Mouse (Mus musculus) heart, embryonic 16.5 days (tissue): Measurements from ENCODE around the gene Fancd2. TPM values are rescaled to one million over a fixed set of nuclear protein-coding genes. Genes with fewer than 3 reads are reported as not detected.

ENCODE experiments used
- ATAC-seq: fragments of 200-750 bp; cut with Nextera tagmentation; replicated peaks from 2 replicates; pipeline ENCODE4 v1.8.0; 2017; ENCODE audit warnings: moderate number of reproducible peaks; ENCODE audit not compliant: insufficient read depth, low FRiP score; ENCODE audit errors: extremely low read depth
- H3K27ac ChIP-seq: fragments of 300-500 bp; sonication (generic); 2 replicates; pipeline ENCODE4 v1.5.1; 2014; ENCODE audit warnings: mild to moderate bottlenecking, low read length, control low read depth, moderate library complexity
- H3K27me3 ChIP-seq: fragments of 300-500 bp; sonication (generic); 2 replicates; pipeline ENCODE4 v1.6.1; 2014; ENCODE audit warnings: low read length, mixed read lengths; ENCODE audit not compliant: control insufficient read depth, insufficient read depth
- H3K36me3 ChIP-seq: fragments of 300-500 bp; sonication (generic); 2 replicates; pipeline ENCODE4 v1.6.1; 2014; ENCODE audit not compliant: control insufficient read depth, insufficient read depth
- H3K4me1 ChIP-seq: fragments of 300-500 bp; sonication (generic); 2 replicates; pipeline ENCODE4 v1.6.1; 2014; ENCODE audit warnings: low read length, mixed read lengths; ENCODE audit not compliant: control insufficient read depth, insufficient read depth
- H3K4me2 ChIP-seq: fragments of 300-500 bp; sonication (generic); 2 replicates; pipeline ENCODE4 v1.6.1; 2014; ENCODE audit warnings: low read depth, mild to moderate bottlenecking, control low read depth, low read length
- H3K4me3 ChIP-seq: fragments of 300-500 bp; sonication (generic); 2 replicates; pipeline ENCODE4 v1.5.1; 2014; ENCODE audit warnings: mild to moderate bottlenecking, control low read depth, low read length
- H3K9ac ChIP-seq: fragments of 300-500 bp; sonication (generic); 2 replicates; pipeline ENCODE4 v1.6.1; 2014; ENCODE audit warnings: low read length, control low read depth
- H3K9me3 ChIP-seq: fragments of 300-500 bp; sonication (generic); replicated peaks from 2 replicates; pipeline ENCODE4 v1.6.1; 2016; ENCODE audit warnings: low read length; ENCODE audit not compliant: control insufficient read depth
- WGBS: fragments of 180-500 bp; shearing (Covaris S2); extraction: QIAGEN DNeasy Blood & Tissue Kit; methylation state at CpG from one replicate; pipeline ENCODE4 v1.1.7; 2014; 5-methylcytosine and 5-hydroxymethylcytosine counted together
- polyA plus RNA-seq: library from polyadenylated mRNA; unstranded; fragments of >200 nt; fragmentation: Nextera tagmentation; extraction: Ambion mirVana; gene quantifications from 2 replicates; pipeline ENCODE4 v1.2.1, GENCODE M21; 2015

Gene Fancd2
- polyA plus RNA-seq, 1 experiment from 2014 or later: 8.4 TPM

DNA sequence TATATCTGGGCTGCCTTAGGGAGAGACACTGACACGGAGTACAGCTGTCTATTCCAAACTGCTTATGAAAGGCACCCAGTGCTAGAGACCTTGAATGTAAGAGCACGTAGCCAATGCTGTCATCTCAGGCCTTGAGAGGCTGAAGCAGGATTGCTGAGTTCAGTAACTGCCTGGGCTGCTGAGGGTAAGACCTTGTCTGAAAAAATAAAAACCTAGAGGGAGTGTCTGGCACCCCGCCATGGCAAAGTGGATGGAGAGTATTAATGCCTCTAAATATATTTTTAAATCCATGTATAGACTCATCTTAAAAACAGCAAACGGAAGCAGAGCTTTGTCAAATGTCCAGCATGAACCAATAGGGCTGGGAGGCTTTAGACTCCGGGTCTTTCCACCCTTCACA is 68.4 kb downstream of the Fancd2 start:
- H3K4me1 ChIP-seq: 0 out of 2 replicates have a peak, but pooled peaks cover 5% of the 10 kb centered on the region
- no peak overlapping the region for H3K9ac ChIP-seq
- no peaks in the 10 kb centered on the region for H3K9me3 ChIP-seq
- no peaks in the 10 kb centered on the region for H3K27me3 ChIP-seq
- no peak overlapping the region for H3K27ac ChIP-seq
- H3K4me3 ChIP-seq: no peak overlapping the region
- H3K36me3 ChIP-seq: no peaks in the 10 kb centered on the region
- 62% methylated on average over 5 of the region's 5 CpGs for WGBS
- no peak for ATAC-seq
- H3K4me2 ChIP-seq: no peak overlapping the region

DNA sequence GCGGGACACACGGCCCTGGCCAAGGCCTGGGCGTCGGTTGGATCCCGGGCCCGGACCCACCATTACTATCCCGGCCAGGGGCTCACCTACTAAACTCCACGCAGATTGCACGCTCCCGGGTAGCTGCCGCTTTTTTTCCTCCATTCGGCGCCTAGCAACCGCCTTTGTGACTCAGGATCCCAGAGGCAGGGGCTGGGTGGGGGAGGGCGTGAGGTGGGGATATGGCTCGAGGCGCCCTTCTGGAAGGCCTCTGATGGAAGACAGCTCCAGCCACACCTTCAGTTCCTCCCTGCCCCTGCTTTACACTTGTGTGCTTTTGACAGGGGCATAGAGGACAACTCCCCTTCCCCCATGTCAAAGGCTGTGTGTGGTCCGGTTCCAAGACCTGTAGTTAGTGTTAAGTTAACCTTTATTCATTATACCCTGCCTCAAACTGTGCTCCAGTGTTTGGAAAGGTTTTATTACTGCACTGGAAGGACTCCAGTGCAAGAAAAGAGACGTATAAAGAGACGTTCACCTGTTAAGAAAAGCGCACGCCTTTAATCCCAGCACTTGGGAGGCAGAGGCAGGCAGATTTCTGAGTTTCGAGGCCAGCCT is 69.2 kb downstream of the Fancd2 start, which contains the start of gene Fancd2os:
Fancd2os (minus strand) TSS at position 173 of the 597 bp plus-strand sequence.
- 57% methylated on average over 23 of the region's 23 CpGs for WGBS
- Histone ChIP-seq H3K4me2 (no peak within 1 kb of the TSS), H3K27ac (no peak within 1 kb of the TSS), H3K9me3 (no peaks in the 10 kb centered on the region), H3K4me1 (peaks cover 10% of the 10 kb centered on the region), H3K9ac (no peak within 1 kb of the TSS), H3K4me3 (no peak within 1 kb of the TSS), H3K36me3 (no peaks in the 10 kb centered on the region), H3K27me3 (no peaks in the 10 kb centered on the region)
- ATAC-seq: no peak

DNA sequence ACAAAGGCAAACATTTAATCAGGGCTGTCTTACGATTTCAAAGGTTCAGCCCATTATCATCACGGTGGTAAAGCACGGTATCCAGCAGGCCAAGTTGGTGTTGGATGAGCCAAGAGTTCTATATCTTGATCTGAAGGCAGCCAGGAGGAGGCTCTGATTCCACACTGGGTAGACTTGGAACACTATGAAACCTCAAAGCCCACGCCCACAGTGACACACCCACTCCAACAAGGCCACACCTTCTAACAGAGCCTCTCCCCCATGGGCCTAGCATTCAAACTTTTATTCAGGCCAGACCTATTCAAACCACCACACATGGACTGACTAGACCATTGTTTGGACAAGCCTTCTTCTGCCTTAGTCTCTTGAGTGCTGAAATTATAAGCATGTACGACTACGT is 71.3 kb downstream of the Fancd2 start:
- H3K4me2 ChIP-seq: no peak overlapping the region
- H3K9me3 ChIP-seq: no peaks in the 10 kb centered on the region
- H3K4me3 ChIP-seq: no peak overlapping the region
- no peaks in the 10 kb centered on the region for H3K36me3 ChIP-seq
- H3K27me3 ChIP-seq: no peaks in the 10 kb centered on the region
- no peak overlapping the region for H3K9ac ChIP-seq
- H3K4me1 ChIP-seq: peaks cover 17% of the 10 kb centered on the region
- H3K27ac ChIP-seq: no peak overlapping the region
- no peak for ATAC-seq
- WGBS: 87% methylated on average over 6 of the region's 6 CpGs

DNA sequence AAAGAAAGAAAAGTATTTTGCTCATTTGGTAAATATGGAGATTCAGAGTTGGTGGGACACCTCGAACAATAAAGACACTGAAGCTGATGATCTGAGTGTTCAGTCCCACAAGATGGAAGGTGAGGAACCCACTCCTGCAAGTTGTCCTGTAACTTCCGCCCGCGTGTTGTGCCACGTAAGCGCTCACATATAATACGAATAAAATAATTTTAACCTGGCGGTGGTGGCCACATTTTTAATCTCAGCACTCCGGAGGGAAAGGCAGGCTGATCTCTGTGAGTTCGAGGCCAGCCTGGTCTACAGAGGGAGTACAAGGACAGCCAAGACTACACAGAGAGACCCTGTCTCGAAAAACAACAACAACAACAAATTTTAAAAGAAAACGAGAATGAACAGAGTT is 72.5 kb downstream of the Fancd2 start:
- Histone ChIP-seq H3K4me2 (peak overlapping the region; percentile 70), H3K9ac (peak overlapping the region; percentile 94), H3K27ac (peak overlapping the region; percentile 86), H3K36me3 (no peaks in the 10 kb centered on the region), H3K9me3 (no peaks in the 10 kb centered on the region), H3K27me3 (no peaks in the 10 kb centered on the region), H3K4me3 (peak overlapping the region; percentile 99), H3K4me1 (peaks cover 17% of the 10 kb centered on the region)
- no peak for ATAC-seq
- WGBS: 56% methylated on average over 12 of the region's 12 CpGs

DNA sequence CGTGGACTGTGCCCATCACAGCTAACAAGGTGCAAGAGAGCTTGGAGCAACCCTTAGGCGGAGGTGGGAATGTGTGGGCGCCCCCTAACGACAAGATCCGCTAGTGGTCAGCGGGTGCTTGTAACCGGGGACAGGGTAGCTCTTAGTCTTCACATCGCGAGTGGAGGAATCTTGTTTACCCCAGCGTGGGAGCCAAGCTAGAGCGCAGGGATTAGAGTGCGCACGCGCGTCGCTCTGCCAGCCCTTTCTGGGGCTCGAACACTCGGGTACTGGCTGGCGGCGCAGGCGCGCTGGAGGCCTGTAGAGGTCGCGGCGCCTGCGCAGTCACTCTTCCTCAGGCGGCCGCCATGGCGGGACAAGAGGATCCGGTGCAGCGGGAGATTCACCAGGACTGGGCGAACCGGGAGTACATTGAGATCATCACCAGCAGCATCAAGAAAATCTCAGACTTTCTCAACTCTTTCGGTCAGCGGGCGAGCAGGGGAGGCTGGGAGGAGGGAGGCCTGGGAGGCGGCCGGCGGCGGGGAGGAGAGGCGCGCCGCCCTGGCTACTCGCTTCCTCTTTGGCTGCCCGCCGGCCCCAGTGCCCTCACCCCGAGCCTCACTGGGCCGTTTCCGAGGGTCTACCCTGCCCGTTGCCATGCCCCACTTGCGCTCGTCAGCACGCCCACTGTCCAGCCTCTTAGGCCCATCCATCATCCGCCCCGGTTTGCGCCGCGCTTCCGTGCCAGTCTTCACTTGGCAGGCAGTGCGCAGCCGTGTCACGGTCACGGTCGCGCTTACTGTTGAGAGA is 73.1 kb downstream of the Fancd2 start, which contains the start of gene Brk1:
Brk1 (plus strand) TSS at position 341 of the 792 bp plus-strand sequence.
- peak within 1 kb of the TSS; percentile 99 for H3K4me3 ChIP-seq
- no peaks in the 10 kb centered on the region for H3K36me3 ChIP-seq
- no peaks in the 10 kb centered on the region for H3K27me3 ChIP-seq
- peak within 1 kb of the TSS; percentile 94 for H3K9ac ChIP-seq
- ATAC-seq: peak; percentile 91
- H3K4me1 ChIP-seq: peaks cover 17% of the 10 kb centered on the region
- H3K4me2 ChIP-seq: peak within 1 kb of the TSS; percentile 91
- H3K27ac ChIP-seq: peak within 1 kb of the TSS; percentile 86
- H3K9me3 ChIP-seq: no peaks in the 10 kb centered on the region
- under 1% methylated on average over 63 of the region's 65 CpGs for WGBS

DNA sequence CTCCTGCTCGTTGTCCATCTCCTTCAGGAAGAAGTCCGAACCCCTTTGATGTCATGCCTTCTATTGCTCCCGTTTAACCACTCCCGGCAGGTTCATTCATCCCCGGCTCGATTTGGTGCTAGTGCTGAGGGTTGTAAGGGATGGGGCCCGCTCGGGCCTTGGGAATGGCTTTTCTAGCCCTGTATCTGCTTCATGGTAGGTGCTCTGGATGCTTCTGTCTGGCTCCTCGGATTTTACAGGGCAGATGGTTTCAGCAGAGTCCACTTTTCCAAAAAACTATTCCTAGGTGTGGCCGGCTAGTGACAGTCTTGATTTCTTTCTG is 73.7 kb downstream of the Fancd2 start:
- WGBS: 3% methylated on average over 10 of the region's 10 CpGs
- ATAC-seq: no peak

DNA sequence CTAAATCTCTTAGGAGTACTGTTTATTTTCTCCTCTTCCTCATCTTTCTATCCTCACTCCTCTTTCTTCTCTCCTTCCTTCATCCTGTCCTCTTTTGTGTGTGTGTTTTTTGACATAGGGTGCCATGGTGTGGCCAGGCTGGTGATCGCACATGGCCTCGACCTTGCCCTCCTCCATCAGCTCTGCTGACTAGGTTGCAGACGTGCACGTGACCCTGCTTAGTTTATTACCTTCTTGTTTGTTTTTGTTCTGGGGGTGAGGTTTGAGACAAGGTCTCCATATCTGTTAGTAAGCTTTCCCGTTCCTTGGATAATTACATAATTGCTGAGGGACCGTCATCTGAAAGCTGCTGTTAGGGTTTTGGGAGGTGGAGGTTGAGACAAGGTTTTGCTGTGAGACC is 77.4 kb downstream of the Fancd2 start:
- no peak overlapping the region for H3K9ac ChIP-seq
- 82% methylated on average over 6 of the region's 6 CpGs for WGBS
- H3K27ac ChIP-seq: no peak overlapping the region
- H3K36me3 ChIP-seq: peaks cover 10% of the 10 kb centered on the region
- H3K4me2 ChIP-seq: no peak overlapping the region
- H3K27me3 ChIP-seq: no peaks in the 10 kb centered on the region
- H3K9me3 ChIP-seq: no peaks in the 10 kb centered on the region; the same call in 1 of the 2 replicates
- peaks cover 34% of the 10 kb centered on the region for H3K4me1 ChIP-seq
- no peak overlapping the region for H3K4me3 ChIP-seq
- no peak for ATAC-seq

More for the DNA sequence above, 73.7 kb downstream of the Fancd2 start:
- Histone ChIP-seq H3K27me3 (no peaks in the 10 kb centered on the region), H3K27ac (peak overlapping the region; percentile 86), H3K4me1 (peaks cover 14% of the 10 kb centered on the region), H3K9ac (peak overlapping the region; percentile 94), H3K36me3 (no peaks in the 10 kb centered on the region), H3K4me2 (peak overlapping the region; percentile 91), H3K4me3 (peak overlapping the region; percentile 99), H3K9me3 (no peaks in the 10 kb centered on the region)

DNA sequence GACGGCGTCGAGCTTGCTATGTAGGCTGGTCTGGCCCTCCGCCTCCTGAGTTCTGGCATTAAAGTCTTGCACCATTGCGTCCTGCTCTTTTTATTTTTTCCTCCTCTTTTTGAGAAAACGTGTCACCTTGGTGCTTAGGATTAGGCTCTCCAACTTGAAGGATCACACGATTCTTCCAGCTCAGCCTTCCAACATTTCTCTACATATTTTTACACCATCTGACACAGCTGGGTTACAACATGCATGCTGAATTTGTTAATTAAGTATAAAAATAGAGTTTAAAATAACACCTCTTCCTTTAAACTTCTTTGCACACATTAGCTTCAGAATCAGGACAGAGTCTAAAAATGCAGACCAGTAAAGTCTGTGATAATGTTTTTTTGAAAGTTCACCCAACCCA is 77.8 kb downstream of the Fancd2 start:
- no peak overlapping the region for H3K4me2 ChIP-seq
- H3K27ac ChIP-seq: no peak overlapping the region
- H3K27me3 ChIP-seq: no peaks in the 10 kb centered on the region
- H3K9me3 ChIP-seq: no peaks in the 10 kb centered on the region; the same call in 1 of the 2 replicates
- H3K4me3 ChIP-seq: no peak overlapping the region
- H3K4me1 ChIP-seq: peaks cover 31% of the 10 kb centered on the region
- ATAC-seq: no peak
- peaks cover 12% of the 10 kb centered on the region for H3K36me3 ChIP-seq
- WGBS: 90% methylated on average over 7 of the region's 7 CpGs
- no peak overlapping the region for H3K9ac ChIP-seq
